15 mouse cellular contexts compared by ENCODE assay signal in genomic region chr11:102957692-102958091, GRCm38 (mm10). TPM values are rescaled to one million over a fixed set of nuclear protein-coding genes. Genes with fewer than 3 reads are reported as not detected.
DNase-seq lines count a peak whose midpoint lies in the region; ATAC-seq and TF ChIP-seq lines count a peak whose summit lies in the region.
"Had no signal": no experiment of that assay in that cellular context is flagged by ENCODE, and none has a peak within 500 bp of the region (broad histone marks: within the 10 kb centered on the region; RNA-seq: fewer than 3 reads in every experiment).

No protein-coding gene starts in this region.

- no peak overlapping the region for H3K4me3 ChIP-seq in midbrain, embryonic 10.5 days
- no peak overlapping the region for H3K4me3 ChIP-seq in midbrain, embryonic 16.5 days (ENCODE audit: low read depth, low read length)
- no peak overlapping the region for H3K4me3 ChIP-seq in hindbrain, embryonic 13.5 days
- no peak overlapping the region for H3K4me3 ChIP-seq in midbrain, embryonic 13.5 days (replicated peaks)
- H3K4me3 ChIP-seq in stomach, postnatal 0 days (ENCODE audit: low read depth, low read length), result no peak overlapping the region
- H3K4me3 ChIP-seq: heart, embryonic 10.5 days had no signal

- peaks cover 33% of the 10 kb centered on the region for H3K4me1 ChIP-seq in midbrain, embryonic 10.5 days
- H3K4me1 ChIP-seq in midbrain, embryonic 16.5 days (ENCODE audit: control insufficient read depth, insufficient read depth, low read length), result peaks cover 5% of the 10 kb centered on the region
- H3K4me1 ChIP-seq in hindbrain, embryonic 13.5 days (replicated peaks), result peaks cover 44% of the 10 kb centered on the region
- H3K4me1 ChIP-seq in midbrain, embryonic 13.5 days (replicated peaks), result peaks cover 46% of the 10 kb centered on the region
- no peaks in the 10 kb centered on the region for H3K4me1 ChIP-seq in stomach, postnatal 0 days (replicated peaks; ENCODE audit: control insufficient read depth, insufficient read depth)

- H3K4me2 ChIP-seq in midbrain, embryonic 16.5 days (ENCODE audit: low read length), result no peak overlapping the region
- H3K4me2 ChIP-seq in hindbrain, embryonic 13.5 days, result no peak overlapping the region
- H3K4me2 ChIP-seq in midbrain, embryonic 13.5 days (replicated peaks), result no peak overlapping the region
- peak overlapping the region; percentile 25; the same call in 1 of the 2 replicates for H3K4me2 ChIP-seq in stomach, postnatal 0 days (replicated peaks; ENCODE audit: low read depth)

- H3K27me3 ChIP-seq in midbrain, embryonic 10.5 days (ENCODE audit: low read depth, poor library complexity, severe bottlenecking), result peaks cover 38% of the 10 kb centered on the region
- H3K27me3 ChIP-seq in midbrain, embryonic 16.5 days (ENCODE audit: control insufficient read depth, insufficient read depth, low read depth, low read length), result no peaks in the 10 kb centered on the region
- H3K27me3 ChIP-seq in hindbrain, embryonic 13.5 days, result peaks cover 22% of the 10 kb centered on the region; the same call in 1 of the 2 replicates
- H3K27me3 ChIP-seq in midbrain, embryonic 13.5 days, result no peaks in the 10 kb centered on the region
- no peaks in the 10 kb centered on the region for H3K27me3 ChIP-seq in stomach, postnatal 0 days (ENCODE audit: control insufficient read depth, insufficient read depth, low read length)

- H3K27ac ChIP-seq in midbrain, embryonic 10.5 days (replicated peaks), result peak overlapping the region; percentile 75; the same call in 1 of the 2 replicates
- H3K27ac ChIP-seq in midbrain, embryonic 16.5 days (ENCODE audit: low read length), result no peak overlapping the region
- peak overlapping the region; percentile 74 for H3K27ac ChIP-seq in hindbrain, embryonic 13.5 days
- H3K27ac ChIP-seq in midbrain, embryonic 13.5 days, result peak overlapping the region; percentile 74
- H3K27ac ChIP-seq in stomach, postnatal 0 days (replicated peaks), result peak overlapping the region; percentile 61
- H3K27ac ChIP-seq: heart, embryonic 10.5 days had no signal

- TF ChIP-seq EP300 in stomach, postnatal 0 days (optimal IDR thresholded peaks at IDR 0.05), result no peak

- ATAC-seq in midbrain, embryonic 16.5 days, result no peak
- no peak for ATAC-seq in hindbrain, embryonic 13.5 days (ENCODE audit: low FRiP score)
- no peak for ATAC-seq in midbrain, embryonic 13.5 days
- no peak for ATAC-seq in stomach, postnatal 0 days (ENCODE audit: low FRiP score, low TSS enrichment)
- ATAC-seq: CD4-positive, CD25-positive, alpha-beta regulatory T cell, adult 4 months had no signal

- 79% methylated on average over 8 of the region's 8 CpGs for WGBS in midbrain, embryonic 10.5 days
- 79% methylated on average over 8 of the region's 8 CpGs for WGBS in midbrain, embryonic 16.5 days
- 74% methylated on average over 8 of the region's 8 CpGs for WGBS in hindbrain, embryonic 13.5 days
- WGBS in midbrain, embryonic 13.5 days, result 72% methylated on average over 8 of the region's 8 CpGs
- 65% methylated on average over 7 of the region's 8 CpGs for WGBS in stomach, postnatal 0 days

- H3K9ac ChIP-seq in midbrain, embryonic 16.5 days (ENCODE audit: low read depth, low read length), result no peak overlapping the region
- H3K9ac ChIP-seq in hindbrain, embryonic 13.5 days, result peak overlapping the region; percentile 43; the same call in 1 of the 2 replicates
- H3K9ac ChIP-seq in midbrain, embryonic 13.5 days (replicated peaks), result no peak overlapping the region
- peak overlapping the region; percentile 14; the same call in 1 of the 2 replicates for H3K9ac ChIP-seq in stomach, postnatal 0 days (ENCODE audit: low read length)

- H3K36me3 ChIP-seq in midbrain, embryonic 10.5 days, result no peaks in the 10 kb centered on the region
- H3K36me3 ChIP-seq in midbrain, embryonic 16.5 days (ENCODE audit: control insufficient read depth, insufficient read depth, low read length), result no peaks in the 10 kb centered on the region
- no peaks in the 10 kb centered on the region for H3K36me3 ChIP-seq in hindbrain, embryonic 13.5 days
- H3K36me3 ChIP-seq in midbrain, embryonic 13.5 days, result no peaks in the 10 kb centered on the region
- H3K36me3 ChIP-seq in stomach, postnatal 0 days (ENCODE audit: control insufficient read depth, insufficient read depth, low read length), result no peaks in the 10 kb centered on the region
- H3K36me3 ChIP-seq: heart, embryonic 10.5 days had no signal

- no peak for TF ChIP-seq CTCF in stomach, postnatal 0 days (IDR thresholded peaks at IDR 0.05; ENCODE audit: low read depth)

- H3K9me3 ChIP-seq in midbrain, embryonic 10.5 days (replicated peaks), result no peaks in the 10 kb centered on the region
- H3K9me3 ChIP-seq in midbrain, embryonic 16.5 days (replicated peaks; ENCODE audit: control insufficient read depth, low read length, poor library complexity, severe bottlenecking), result no peaks in the 10 kb centered on the region
- no peaks in the 10 kb centered on the region for H3K9me3 ChIP-seq in hindbrain, embryonic 13.5 days
- no peaks in the 10 kb centered on the region for H3K9me3 ChIP-seq in midbrain, embryonic 13.5 days
- no peaks in the 10 kb centered on the region for H3K9me3 ChIP-seq in stomach, postnatal 0 days (ENCODE audit: control insufficient read depth, low read length)
- H3K9me3 ChIP-seq: heart, embryonic 10.5 days had no signal

- no peak for DNase-seq in midbrain, embryonic 10.5 days (ENCODE audit: low spot score)
- no peak for DNase-seq in stomach, postnatal 0 days (ENCODE audit: low spot score)
- DNase-seq in adipocyte (ENCODE audit: low spot score), result no peak
- no peak for DNase-seq in cerebellum, postnatal 4 days (ENCODE audit: low spot score in 2 of 2)
- DNase-seq: adrenal gland, adult 8-10 months; cerebellum, adult 2 months; kidney, adult 11 months; kidney, postnatal 14 days; lung, adult 2 months had no signal

RNA-seq across cellular contexts. Expression of gene C1ql1, which starts 11.2 kb away (rescaled TPM):
- polyA plus RNA-seq in midbrain, embryonic 10.5 days (2016; fragmentation: Nextera tagmentation; extraction: Ambion mirVana), result 3.0 and 5.8 TPM in 2 replicates
- 6.0 and 7.9 TPM in 2 replicates for polyA plus RNA-seq in midbrain, embryonic 16.5 days (2015; fragmentation: Nextera tagmentation; extraction: Ambion mirVana)
- 5.2 and 5.7 TPM in 2 replicates for polyA plus RNA-seq in hindbrain, embryonic 13.5 days (2015; fragmentation: Nextera tagmentation; extraction: Ambion mirVana)
- 5.7 and 8.2 TPM in 2 replicates for polyA plus RNA-seq in midbrain, embryonic 13.5 days (2015; fragmentation: Nextera tagmentation; extraction: Ambion mirVana)
- polyA plus RNA-seq in stomach, postnatal 0 days (2015; fragmentation: Nextera tagmentation; extraction: Ambion mirVana), result 1.4 and 1.9 TPM in 2 replicates
- polyA plus RNA-seq: CD4-positive, CD25-positive, alpha-beta regulatory T cell, adult 4 months; liver, adult 2 months had no signal

RNA-seq across cellular contexts. Expression of gene Kif18b, which starts 32.8 kb away (rescaled TPM):
- polyA plus RNA-seq in midbrain, embryonic 10.5 days (2016; fragmentation: Nextera tagmentation; extraction: Ambion mirVana), result 12.4 and 14.0 TPM in 2 replicates
- 0.75 and 1.4 TPM in 2 replicates for polyA plus RNA-seq in midbrain, embryonic 16.5 days (2015; fragmentation: Nextera tagmentation; extraction: Ambion mirVana)
- polyA plus RNA-seq in hindbrain, embryonic 13.5 days (2015; fragmentation: Nextera tagmentation; extraction: Ambion mirVana), result 2.4 and 2.6 TPM in 2 replicates
- 4.3 and 4.9 TPM in 2 replicates for polyA plus RNA-seq in midbrain, embryonic 13.5 days (2015; fragmentation: Nextera tagmentation; extraction: Ambion mirVana)
- polyA plus RNA-seq in stomach, postnatal 0 days (2015; fragmentation: Nextera tagmentation; extraction: Ambion mirVana), result 1.1 and 1.3 TPM in 2 replicates

RNA-seq across cellular contexts. Expression of gene Gfap, which starts 57.0 kb away (rescaled TPM):
- 0.05 and 0.09 TPM in 2 replicates for polyA plus RNA-seq in midbrain, embryonic 10.5 days (2016; fragmentation: Nextera tagmentation; extraction: Ambion mirVana)
- polyA plus RNA-seq in midbrain, embryonic 16.5 days (2015; fragmentation: Nextera tagmentation; extraction: Ambion mirVana), result 0.27 and 1.2 TPM in 2 replicates
- polyA plus RNA-seq in hindbrain, embryonic 13.5 days (2015; fragmentation: Nextera tagmentation; extraction: Ambion mirVana), result 0.12 and 0.18 TPM in 2 replicates
- not detected in 2 replicates for polyA plus RNA-seq in midbrain, embryonic 13.5 days (2015; fragmentation: Nextera tagmentation; extraction: Ambion mirVana)
- 0.68 and 1.1 TPM in 2 replicates for polyA plus RNA-seq in stomach, postnatal 0 days (2015; fragmentation: Nextera tagmentation; extraction: Ambion mirVana)
- polyA plus RNA-seq: CD4-positive, CD25-positive, alpha-beta regulatory T cell, adult 4 months had no signal

Comparison
In these comparisons a context has a peak if more than half of its experiments do, and no peak if none do; other contexts are left out.
1. H3K9ac ChIP-seq: peak in hindbrain, embryonic 13.5 days (single experiment) and stomach, postnatal 0 days (single experiment); none in midbrain, embryonic 16.5 days (single experiment) and midbrain, embryonic 13.5 days (single experiment).